Mouse (Mus musculus) bone marrow macrophage, adult 2 months (primary cell): ENCODE measurements at regions not wholly inside any gene's neighbourhood (a gene's known extent, or its start where the extent isn't known, plus 50 kb on each side); places are given as distances from the start of the nearest gene placed in this dataset.

Experiments used
- H3K27ac ChIP-seq: 2 replicates; pipeline ENCODE4 v1.5.1; 2012; ENCODE audit warnings: low read depth, low read length; ENCODE audit not compliant: insufficient read depth
- H3K4me1 ChIP-seq: 2 replicates; pipeline ENCODE4 v1.6.1; 2012; ENCODE audit warnings: low read length; ENCODE audit not compliant: control insufficient read depth, insufficient read depth
- H3K4me3 ChIP-seq: 2 replicates; pipeline ENCODE4 v1.5.1; 2012; ENCODE audit warnings: mild to moderate bottlenecking, low read length, moderate library complexity; ENCODE audit not compliant: insufficient read depth
- CTCF ChIP-seq: IDR thresholded peaks from 2 replicates; pipeline ENCODE4 v1.5.1; 2012; ENCODE audit warnings: low read depth, mild to moderate bottlenecking, low read length, moderate library complexity
- POLR2A ChIP-seq: IDR thresholded peaks from 2 replicates; pipeline ENCODE4 v1.6.1; 2012; ENCODE audit warnings: mild to moderate bottlenecking, low read depth, low read length, borderline replicate concordance

GRCm38 (mm10) chr1:73805156-73805555, 319.1 kb downstream of the Tns1 start:
- TF ChIP-seq POLR2A (no peak), CTCF (no peak)
- Histone ChIP-seq H3K4me1 (no peaks in the 10 kb centered on the region), H3K27ac (no peak overlapping the region), H3K4me3 (no peak overlapping the region)

- TF ChIP-seq CTCF: no peak
- TF ChIP-seq POLR2A: no peak
- Histone ChIP-seq H3K4me1 (no peaks in the 10 kb centered on the region), H3K4me3 (no peak overlapping the region), H3K27ac (no peak overlapping the region)
These were observed 324.3 kb downstream of the Tns1 start for GRCm38 (mm10) chr1:73799996-73800395.

GRCm38 (mm10) chr1:73799246-73799645, 325.0 kb downstream of the Tns1 start:
- Histone ChIP-seq H3K4me1 (no peaks in the 10 kb centered on the region), H3K27ac (no peak overlapping the region), H3K4me3 (no peak overlapping the region)
- TF ChIP-seq POLR2A (no peak), CTCF (no peak)

- H3K4me3 ChIP-seq: no peak overlapping the region
These were observed 326.4 kb downstream of the Tns1 start for GRCm38 (mm10) chr1:73797858-73798257.

GRCm38 (mm10) chr1:73797413-73797812, 326.8 kb downstream of the Tns1 start:
- Histone ChIP-seq H3K4me3 (no peak overlapping the region), H3K27ac (no peak overlapping the region), H3K4me1 (no peaks in the 10 kb centered on the region)
- no peak for TF ChIP-seq CTCF
- no peak for TF ChIP-seq POLR2A

More at GRCm38 (mm10) chr1:73797858-73798257, 326.4 kb downstream of the Tns1 start:
- Histone ChIP-seq H3K27ac (no peak overlapping the region), H3K4me1 (no peaks in the 10 kb centered on the region)
- TF ChIP-seq POLR2A: no peak
- TF ChIP-seq CTCF: no peak

- no peak for TF ChIP-seq POLR2A
- TF ChIP-seq CTCF: no peak
- Histone ChIP-seq H3K4me1 (no peaks in the 10 kb centered on the region), H3K27ac (no peak overlapping the region), H3K4me3 (no peak overlapping the region)
These were observed 330.4 kb downstream of the Tns1 start for GRCm38 (mm10) chr1:73793871-73794270.

GRCm38 (mm10) chr1:73793256-73793655, 331.0 kb downstream of the Tns1 start:
- Histone ChIP-seq H3K4me1 (no peaks in the 10 kb centered on the region), H3K27ac (no peak overlapping the region), H3K4me3 (no peak overlapping the region)
- TF ChIP-seq CTCF (no peak), POLR2A (no peak)

- no peak overlapping the region for H3K4me3 ChIP-seq
- TF ChIP-seq POLR2A (no peak), CTCF (no peak)
- H3K27ac ChIP-seq: no peak overlapping the region
- no peaks in the 10 kb centered on the region for H3K4me1 ChIP-seq
These were observed 331.9 kb downstream of the Tns1 start for GRCm38 (mm10) chr1:73792311-73792710.

- no peak overlapping the region for H3K27ac ChIP-seq
- H3K4me1 ChIP-seq: no peaks in the 10 kb centered on the region
- no peak overlapping the region for H3K4me3 ChIP-seq
- TF ChIP-seq POLR2A: no peak
- no peak for TF ChIP-seq CTCF
These were observed 336.6 kb downstream of the Tns1 start for GRCm38 (mm10) chr1:73787666-73788065.

GRCm38 (mm10) chr1:73787224-73787623, 337.0 kb downstream of the Tns1 start:
- no peaks in the 10 kb centered on the region for H3K4me1 ChIP-seq
- no peak overlapping the region for H3K4me3 ChIP-seq
- H3K27ac ChIP-seq: no peak overlapping the region
- TF ChIP-seq CTCF (no peak), POLR2A (no peak)

GRCm38 (mm10) chr1:73783303-73783702, 340.9 kb downstream of the Tns1 start:
- Histone ChIP-seq H3K4me3 (no peak overlapping the region), H3K4me1 (no peaks in the 10 kb centered on the region), H3K27ac (no peak overlapping the region)
- TF ChIP-seq POLR2A (no peak), CTCF (no peak)

- Histone ChIP-seq H3K27ac (no peak overlapping the region), H3K4me1 (no peaks in the 10 kb centered on the region), H3K4me3 (no peak overlapping the region)
- TF ChIP-seq CTCF (no peak), POLR2A (no peak)
These were observed 341.4 kb downstream of the Tns1 start for GRCm38 (mm10) chr1:73782871-73783270.
